Mouse (Mus musculus): ENCODE results near the gene 2310061I04Rik. TPM values are rescaled to one million over a fixed set of nuclear protein-coding genes. Genes with fewer than 3 reads are reported as not detected.
A peak's percentile ranks its signal among the peaks of the same experiment; 100 is the strongest.

2310061I04Rik gene
- polyA plus RNA-seq, 1 experiment from 2014 or later, result 24.3 TPM

DNA sequence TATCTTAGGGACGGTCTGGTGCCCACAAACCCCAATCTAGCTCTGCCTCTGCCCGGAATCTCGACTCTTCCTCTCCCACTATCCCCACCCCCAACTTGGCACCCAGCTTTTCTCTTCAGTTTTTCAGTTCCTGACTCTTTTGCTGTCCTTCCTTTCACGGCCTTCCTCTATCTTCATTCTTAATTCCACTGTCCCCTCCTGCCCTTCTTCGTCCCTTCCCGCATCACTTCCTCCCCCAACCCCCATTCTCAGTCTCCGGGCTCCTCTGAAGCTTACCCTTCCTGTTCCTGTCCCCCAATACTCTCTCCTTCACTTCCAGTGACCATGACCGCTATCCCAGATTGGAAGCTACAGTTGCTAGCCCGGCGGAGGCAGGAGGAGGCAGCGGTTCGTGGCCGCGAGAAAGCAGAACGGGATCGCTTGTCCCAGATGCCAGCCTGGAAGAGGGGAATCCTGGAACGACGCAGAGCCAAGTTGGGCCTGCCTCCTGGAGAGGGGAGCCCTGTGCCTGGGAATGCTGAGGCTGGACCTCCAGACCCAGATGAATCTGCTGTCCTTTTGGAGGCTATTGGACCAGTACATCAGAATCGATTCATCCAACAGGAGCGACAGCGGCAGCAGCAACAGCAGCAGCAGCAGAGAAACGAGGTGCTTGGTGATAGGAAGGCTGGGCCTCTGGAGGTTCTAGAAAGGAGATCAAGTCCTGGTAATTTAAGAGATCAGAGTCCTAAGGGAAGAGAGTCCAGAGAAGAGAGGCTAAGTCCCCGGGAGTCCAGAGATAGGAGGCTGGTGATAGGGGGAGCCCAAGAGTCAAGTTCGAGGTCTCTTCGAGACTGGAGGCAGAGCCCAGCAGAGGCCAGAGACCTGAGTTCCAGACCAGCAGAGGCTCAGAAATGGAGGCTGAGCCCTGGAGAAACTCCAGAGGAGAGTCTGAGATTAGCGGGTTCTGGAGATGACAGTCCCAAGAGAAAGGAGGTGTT, 30.0 kb downstream of the 2310061I04Rik start:
- H3K9me3 ChIP-seq, result no peaks in the 10 kb centered on the region
- H3K36me3 ChIP-seq, result peaks cover 10% of the 10 kb centered on the region
- peaks cover 52% of the 10 kb centered on the region for H3K4me1 ChIP-seq
- peak overlapping the region; percentile 98 for H3K27ac ChIP-seq
- WGBS, result 9% methylated on average over 26 of the region's 26 CpGs
- H3K4me3 ChIP-seq, result peak overlapping the region; percentile 73
- peak overlapping the region; percentile 68 for H3K9ac ChIP-seq
- peak overlapping the region; percentile 96 for H3K4me2 ChIP-seq (replicated peaks)
- no peaks in the 10 kb centered on the region for H3K27me3 ChIP-seq
- no peak for ATAC-seq (ENCODE audit: insufficient number of reproducible peaks, insufficient read depth, low FRiP score, low TSS enrichment)

DNA sequence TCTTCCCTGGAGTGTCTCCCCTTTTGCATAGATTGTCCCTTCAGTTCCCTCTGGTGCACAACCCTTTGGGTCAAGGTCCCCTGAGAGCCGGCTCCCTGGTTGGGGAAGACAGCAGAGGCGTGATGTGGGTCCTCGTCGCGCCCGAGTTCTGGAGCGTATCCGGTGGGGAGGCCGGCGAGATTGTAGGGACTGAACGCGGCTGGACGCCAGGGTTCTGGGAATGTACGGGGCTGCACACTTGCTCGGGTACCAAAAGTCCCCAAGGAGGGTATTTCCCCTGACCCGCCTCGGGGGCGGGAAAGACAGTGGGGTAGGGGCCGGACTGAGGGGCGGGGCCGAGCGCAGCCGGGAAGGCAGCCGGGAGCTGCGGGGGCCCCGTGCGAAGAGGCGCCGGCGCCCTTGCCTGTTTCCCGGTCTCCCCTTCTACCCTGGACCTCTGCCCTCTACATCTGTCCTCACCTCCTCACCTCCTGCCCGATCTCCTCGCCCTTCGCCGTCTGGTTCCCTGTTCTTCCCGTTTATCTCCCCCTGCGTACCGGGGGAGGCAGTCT, 30.9 kb downstream of the 2310061I04Rik start:
- peak; percentile 44 for ATAC-seq (ENCODE audit: insufficient number of reproducible peaks, insufficient read depth, low FRiP score, low TSS enrichment)
- WGBS, result under 1% methylated on average over 38 of the region's 38 CpGs
- no peaks in the 10 kb centered on the region for H3K9me3 ChIP-seq

DNA sequence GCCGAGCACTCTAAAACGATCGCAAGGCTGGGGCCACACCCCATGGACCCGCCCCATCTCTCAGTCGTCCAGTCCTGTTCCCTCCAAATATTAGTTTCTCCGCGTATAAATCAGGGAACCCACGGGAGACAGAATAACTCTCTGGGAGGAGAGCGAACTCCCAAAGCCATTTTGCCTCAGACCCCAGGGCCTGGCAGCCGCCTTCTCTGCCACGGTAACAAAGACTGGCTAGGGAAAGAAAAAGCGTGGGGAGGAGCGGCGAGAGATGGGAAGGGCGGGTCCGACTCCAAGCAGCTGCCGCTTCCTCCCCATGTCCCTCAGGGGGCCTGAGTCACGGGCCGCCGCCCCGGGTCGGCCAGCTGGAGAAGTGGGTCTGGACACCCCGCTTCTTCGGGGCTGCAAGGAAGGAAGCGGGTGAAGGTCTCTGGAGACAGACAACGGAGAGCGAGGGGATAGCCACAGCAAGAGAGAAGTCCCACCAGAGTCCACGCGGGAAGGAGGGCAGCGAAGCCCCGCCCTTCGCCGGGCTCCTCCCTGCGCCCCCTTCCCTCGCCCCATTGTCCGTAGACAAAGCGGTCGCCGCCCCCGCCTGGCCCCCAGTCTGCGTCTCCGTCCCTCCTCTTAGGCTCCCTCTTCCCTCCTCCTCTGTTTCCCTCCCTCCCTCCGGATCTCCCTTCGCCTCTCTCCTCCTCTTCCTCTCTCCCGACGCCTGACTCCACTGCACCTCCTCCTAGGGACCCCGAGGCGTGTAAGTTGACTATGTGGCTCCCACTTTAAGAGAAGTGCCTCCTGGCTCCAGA, 31.6 kb downstream of the 2310061I04Rik start, which contains the start of gene Ppp1r18:
Gene Ppp1r18 (plus strand): TSS at position 113 of the 800 bp plus-strand sequence.
- ATAC-seq (ENCODE audit: insufficient number of reproducible peaks, insufficient read depth, low FRiP score, low TSS enrichment), result peak; percentile 70
- peak within 1 kb of the TSS; percentile 68 for H3K9ac ChIP-seq
- H3K9me3 ChIP-seq, result no peaks in the 10 kb centered on the region
- peak within 1 kb of the TSS; percentile 98 for H3K27ac ChIP-seq
- H3K36me3 ChIP-seq, result peaks cover 3% of the 10 kb centered on the region; the same call in 1 of the 2 replicates
- WGBS, result under 1% methylated on average over 48 of the region's 48 CpGs
- no peaks in the 10 kb centered on the region for H3K27me3 ChIP-seq
- H3K4me1 ChIP-seq, result peaks cover 50% of the 10 kb centered on the region
- H3K4me3 ChIP-seq, result peak within 1 kb of the TSS; percentile 73
- H3K4me2 ChIP-seq (replicated peaks), result peak within 1 kb of the TSS; percentile 96

More for the DNA sequence above, 30.9 kb downstream of the 2310061I04Rik start:
- H3K36me3 ChIP-seq, result peaks cover 8% of the 10 kb centered on the region
- peaks cover 51% of the 10 kb centered on the region for H3K4me1 ChIP-seq
- peak overlapping the region; percentile 73 for H3K4me3 ChIP-seq
- no peaks in the 10 kb centered on the region for H3K27me3 ChIP-seq
- H3K4me2 ChIP-seq (replicated peaks), result peak overlapping the region; percentile 96
- H3K27ac ChIP-seq, result peak overlapping the region; percentile 98
- H3K9ac ChIP-seq, result peak overlapping the region; percentile 68

DNA sequence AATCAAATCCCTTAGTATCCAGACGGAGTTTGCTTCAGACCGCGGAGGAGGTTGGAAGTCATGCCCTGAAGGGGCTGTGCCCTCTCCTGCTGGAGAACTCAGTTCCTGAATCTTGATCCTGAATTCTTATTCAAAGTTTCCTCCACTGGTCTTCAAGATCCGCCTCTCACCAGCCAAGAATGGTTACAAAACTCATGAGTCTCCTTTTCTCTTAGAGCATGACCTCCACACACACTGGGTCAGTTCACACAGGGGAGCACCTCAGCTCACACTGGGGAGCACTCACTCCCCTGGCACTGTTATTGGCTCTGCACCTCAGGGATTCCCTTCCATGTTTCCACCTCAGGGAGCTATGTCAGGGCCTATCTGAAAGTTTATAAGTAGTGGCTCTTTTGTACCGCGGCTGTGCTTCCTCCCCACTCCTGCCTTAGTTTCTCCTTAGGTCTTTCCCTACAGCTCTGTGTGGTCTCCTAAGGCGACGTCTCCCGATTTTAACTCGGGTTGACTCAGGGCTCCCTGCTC, 32.3 kb downstream of the 2310061I04Rik start:
- Histone ChIP-seq H3K36me3 (no peaks in the 10 kb centered on the region), H3K4me1 (peaks cover 46% of the 10 kb centered on the region), H3K27me3 (no peaks in the 10 kb centered on the region), H3K9ac (peak overlapping the region; percentile 68), H3K4me2 (replicated peaks) (peak overlapping the region; percentile 96), H3K27ac (peak overlapping the region; percentile 98), H3K9me3 (no peaks in the 10 kb centered on the region), H3K4me3 (peak overlapping the region; percentile 73)
- WGBS, result 18% methylated on average over 10 of the region's 10 CpGs
- ATAC-seq (ENCODE audit: insufficient number of reproducible peaks, insufficient read depth, low FRiP score, low TSS enrichment), result no peak

DNA sequence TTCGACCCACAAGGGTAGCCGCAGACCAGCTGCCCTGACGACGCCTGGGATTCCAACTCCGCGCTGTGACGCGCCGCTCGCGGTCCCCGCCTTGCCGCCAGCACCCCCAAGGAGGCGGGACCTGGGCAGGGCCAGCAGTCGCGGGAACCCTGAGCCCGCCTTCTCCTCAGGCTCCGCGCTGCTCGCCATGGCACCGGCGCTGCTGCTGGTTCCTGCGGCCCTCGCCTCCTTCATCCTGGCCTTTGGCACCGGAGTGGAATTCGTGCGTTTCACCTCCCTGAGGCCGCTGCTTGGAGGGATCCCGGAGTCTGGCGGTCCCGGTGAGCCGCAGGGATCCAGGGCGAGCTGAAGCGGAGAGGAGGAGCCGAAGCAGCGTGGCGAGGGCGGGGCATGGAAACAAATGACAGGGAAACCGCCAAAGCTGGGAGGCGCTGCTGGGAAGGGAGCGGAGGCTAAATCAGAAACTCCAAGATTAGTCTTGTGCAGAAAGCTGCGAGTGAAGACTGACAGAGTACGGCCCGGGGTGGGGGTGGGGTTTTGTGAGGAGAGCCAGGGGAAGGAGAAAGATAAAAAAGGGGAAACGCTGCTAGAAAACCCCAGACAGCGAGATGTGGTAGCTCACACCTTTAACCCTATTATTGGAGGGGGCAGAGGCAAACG, 35.9 kb downstream of the 2310061I04Rik start, which contains the start of gene Nrm:
Gene Nrm (plus strand): TSS at position 121 of the 660 bp plus-strand sequence.
- under 1% methylated on average over 47 of the region's 47 CpGs for WGBS
- H3K4me1 ChIP-seq, result peaks cover 17% of the 10 kb centered on the region; the same call in 1 of the 2 replicates

DNA sequence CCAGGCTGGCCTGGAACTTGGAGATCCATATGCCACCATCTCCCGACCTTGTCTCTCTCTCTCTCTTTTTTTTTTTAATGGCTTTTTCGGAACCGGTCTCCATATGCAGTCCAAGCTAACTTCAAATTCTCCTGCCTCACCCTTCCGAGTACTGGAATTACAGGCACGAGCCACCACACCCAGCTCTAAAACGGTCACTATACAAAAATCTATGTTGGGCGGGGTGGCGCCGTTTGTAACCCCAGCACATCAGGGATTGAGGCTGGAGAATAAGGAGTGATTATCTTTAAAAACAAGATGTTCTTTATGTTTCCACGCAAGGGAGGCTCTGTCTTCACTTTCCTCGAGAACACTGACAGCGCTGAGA, 36.4 kb downstream of the 2310061I04Rik start:
- ATAC-seq (ENCODE audit: insufficient number of reproducible peaks, insufficient read depth, low FRiP score, low TSS enrichment), result no peak
- H3K9ac ChIP-seq, result peak overlapping the region; percentile 53
- H3K27ac ChIP-seq, result peak overlapping the region; percentile 89
- no peaks in the 10 kb centered on the region for H3K9me3 ChIP-seq
- peak overlapping the region; percentile 58 for H3K4me3 ChIP-seq
- peak overlapping the region; percentile 66 for H3K4me2 ChIP-seq (replicated peaks)
- no peaks in the 10 kb centered on the region for H3K27me3 ChIP-seq
- peaks cover 18% of the 10 kb centered on the region for H3K36me3 ChIP-seq
- peaks cover 17% of the 10 kb centered on the region; the same call in 1 of the 2 replicates for H3K4me1 ChIP-seq
- WGBS, result 3% methylated on average over 12 of the region's 12 CpGs

More for the DNA sequence above, 35.9 kb downstream of the 2310061I04Rik start, which contains the start of gene Nrm:
- peak within 1 kb of the TSS; percentile 53 for H3K9ac ChIP-seq
- peak within 1 kb of the TSS; percentile 89 for H3K27ac ChIP-seq
- H3K4me2 ChIP-seq (replicated peaks), result peak within 1 kb of the TSS; percentile 66
- ATAC-seq (ENCODE audit: insufficient number of reproducible peaks, insufficient read depth, low FRiP score, low TSS enrichment), result peak; percentile 89
- no peaks in the 10 kb centered on the region for H3K9me3 ChIP-seq
- H3K36me3 ChIP-seq, result peaks cover 18% of the 10 kb centered on the region
- no peaks in the 10 kb centered on the region for H3K27me3 ChIP-seq
- peak within 1 kb of the TSS; percentile 58 for H3K4me3 ChIP-seq

DNA sequence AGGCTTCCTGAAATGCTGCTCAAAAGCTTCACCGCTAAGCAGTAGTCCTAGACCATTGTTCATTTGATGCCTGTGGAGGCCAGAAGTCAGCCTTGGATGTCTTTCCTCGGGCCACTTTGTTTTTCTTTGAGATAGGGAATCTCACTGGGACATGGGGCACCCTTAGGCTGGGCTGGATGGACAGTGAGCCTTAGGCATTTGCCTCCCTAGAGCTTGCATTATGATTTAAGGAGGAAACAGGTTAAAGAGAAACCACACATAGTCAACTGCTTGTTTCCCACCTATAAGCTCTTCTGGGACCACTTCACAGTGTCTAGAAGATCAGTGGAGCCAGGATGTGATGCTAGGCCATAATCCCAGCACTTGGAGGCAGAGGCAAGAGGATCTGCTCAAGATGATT, 37.4 kb downstream of the 2310061I04Rik start:
- H3K9me3 ChIP-seq, result no peaks in the 10 kb centered on the region
- H3K36me3 ChIP-seq, result peaks cover 21% of the 10 kb centered on the region
- H3K4me1 ChIP-seq, result peaks cover 13% of the 10 kb centered on the region; the same call in 1 of the 2 replicates
- no peak overlapping the region for H3K27ac ChIP-seq
- 66% methylated on average over 2 of the region's 2 CpGs for whole genome bisulfite sequencing
- H3K9ac ChIP-seq, result no peak overlapping the region
- H3K27me3 ChIP-seq, result no peaks in the 10 kb centered on the region
- no peak overlapping the region for H3K4me2 ChIP-seq (replicated peaks)
- no peak overlapping the region for H3K4me3 ChIP-seq
- no peak for ATAC-seq (ENCODE audit: insufficient number of reproducible peaks, insufficient read depth, low FRiP score, low TSS enrichment)

DNA sequence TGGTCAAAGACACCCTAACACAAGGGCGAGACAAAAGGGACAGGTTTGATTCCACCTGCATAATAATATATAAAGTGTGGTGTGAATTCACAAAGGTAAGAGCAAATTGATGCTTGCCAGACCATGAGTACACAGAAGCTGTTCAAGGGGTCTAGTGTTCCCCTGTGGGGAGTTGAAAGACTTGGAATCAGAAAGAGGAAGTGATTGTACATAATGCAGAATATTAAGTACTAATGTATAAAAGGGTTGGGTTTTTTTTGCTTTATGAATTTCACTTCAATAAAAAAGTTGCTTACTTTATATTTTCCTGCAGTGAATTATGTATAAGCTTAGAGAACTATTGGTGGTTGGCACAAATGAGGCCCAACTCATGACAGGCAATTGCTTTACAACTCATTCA, 37.9 kb downstream of the 2310061I04Rik start:
- no peak overlapping the region for H3K4me3 ChIP-seq
- H3K4me1 ChIP-seq, result peaks cover 8% of the 10 kb centered on the region; the same call in 1 of the 2 replicates
- H3K27ac ChIP-seq, result no peak overlapping the region
- no peak overlapping the region for H3K4me2 ChIP-seq (replicated peaks)
- H3K36me3 ChIP-seq, result peaks cover 25% of the 10 kb centered on the region
- no peaks in the 10 kb centered on the region for H3K9me3 ChIP-seq
- no peaks in the 10 kb centered on the region for H3K27me3 ChIP-seq
- no peak for ATAC-seq (ENCODE audit: insufficient number of reproducible peaks, insufficient read depth, low FRiP score, low TSS enrichment)
- WGBS, result 97% methylated on average over 1 of the region's 1 CpGs
- no peak overlapping the region for H3K9ac ChIP-seq

DNA sequence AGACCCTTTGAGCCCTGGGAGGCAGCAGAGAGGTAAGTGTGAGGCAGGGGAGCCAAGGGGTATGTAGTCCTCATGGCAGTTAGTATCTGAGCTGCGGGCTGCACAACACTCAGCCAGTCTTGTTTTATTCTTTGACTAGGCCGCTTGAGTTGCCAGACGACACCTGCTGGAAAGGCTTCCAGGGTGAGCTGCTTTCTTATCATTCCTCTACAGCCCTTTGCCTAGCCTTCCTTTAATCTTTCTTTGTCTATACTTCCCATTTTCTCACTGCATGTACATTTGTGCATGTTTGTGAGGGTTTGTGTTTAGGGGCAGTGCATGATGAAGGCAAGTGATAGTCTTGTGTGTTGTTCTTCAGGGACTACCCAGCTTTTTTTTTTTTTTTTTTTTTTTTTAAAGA, 46.3 kb downstream of the 2310061I04Rik start:
- Histone ChIP-seq H3K9me3 (no peaks in the 10 kb centered on the region), H3K4me1 (no peaks in the 10 kb centered on the region), H3K4me3 (no peak overlapping the region), H3K36me3 (peaks cover 80% of the 10 kb centered on the region), H3K27ac (no peak overlapping the region), H3K9ac (no peak overlapping the region), H3K27me3 (no peaks in the 10 kb centered on the region), H3K4me2 (replicated peaks) (no peak overlapping the region)
- 96% methylated on average over 3 of the region's 3 CpGs for WGBS
- ATAC-seq (ENCODE audit: insufficient number of reproducible peaks, insufficient read depth, low FRiP score, low TSS enrichment), result no peak

DNA sequence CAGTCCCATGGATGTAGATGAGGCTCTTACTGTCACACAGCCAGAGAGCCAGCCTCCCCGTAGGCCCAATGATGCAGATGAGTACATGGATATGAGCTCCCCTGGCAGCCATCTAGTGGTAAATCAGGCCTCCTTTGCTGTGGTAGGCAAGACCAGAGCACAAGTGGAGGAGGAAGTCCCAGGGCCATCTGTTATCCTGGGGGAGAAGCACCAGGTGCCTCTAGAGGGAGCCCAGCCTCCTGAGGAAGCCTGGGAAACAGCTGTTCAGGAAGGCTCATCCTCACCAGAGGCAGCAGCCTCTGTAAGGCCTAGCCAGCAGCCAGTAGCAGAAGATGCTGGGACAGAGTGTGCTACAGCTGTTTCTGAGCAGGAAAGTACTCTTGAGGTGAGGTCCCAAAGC, 49.1 kb downstream of the 2310061I04Rik start:
- no peak for ATAC-seq (ENCODE audit: insufficient number of reproducible peaks, insufficient read depth, low FRiP score, low TSS enrichment)
- Histone ChIP-seq H3K27me3 (no peaks in the 10 kb centered on the region), H3K4me2 (replicated peaks) (no peak overlapping the region), H3K9ac (no peak overlapping the region), H3K27ac (no peak overlapping the region), H3K4me3 (no peak overlapping the region), H3K4me1 (no peaks in the 10 kb centered on the region), H3K9me3 (no peaks in the 10 kb centered on the region), H3K36me3 (peaks cover 75% of the 10 kb centered on the region)
- 77% methylated on average over 1 of the region's 1 CpGs for WGBS

Measured in embryonic facial prominence, embryonic 12.5 days (tissue).